In the genomic region with DNA sequence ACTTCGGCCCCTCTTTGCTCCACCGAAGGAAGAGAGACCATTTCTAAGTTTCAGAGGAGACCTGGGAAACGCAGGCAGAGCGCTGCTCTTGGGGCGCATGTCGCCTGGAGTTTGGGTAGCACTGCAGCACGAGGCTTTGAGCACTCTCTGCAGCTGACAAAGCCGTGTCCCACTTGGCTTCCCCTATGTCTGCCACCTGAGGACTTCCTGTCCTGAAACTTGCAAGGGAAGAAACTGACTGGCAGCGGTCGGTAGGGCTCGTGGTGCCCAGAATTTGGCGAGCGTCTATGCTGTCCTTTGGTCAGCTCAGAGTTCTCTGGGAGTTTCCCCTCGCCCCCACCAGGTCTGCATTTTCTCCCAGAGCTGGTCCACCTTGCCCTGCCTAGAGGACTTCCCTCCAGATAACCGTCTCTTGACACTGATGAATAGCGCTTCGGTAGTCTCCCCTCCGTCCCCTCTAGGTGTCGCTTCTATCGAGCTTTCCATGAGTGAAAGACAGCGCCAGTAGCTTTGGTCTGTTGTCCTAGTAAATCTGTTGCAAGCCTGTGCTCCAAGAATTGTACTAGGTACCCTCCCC, we compare ENCODE assay signal across 8 mouse cellular contexts. TPM values are rescaled to one million over a fixed set of nuclear protein-coding genes. Genes with fewer than 3 reads are reported as not detected.
DNase-seq lines count a peak whose midpoint lies in the region; ATAC-seq lines count a peak whose summit lies in the region.

No protein-coding gene starts in this region.

- peak; percentile 60 for ATAC-seq in forebrain, embryonic 12.5 days (ENCODE audit: low FRiP score)
- no peak for ATAC-seq in hindbrain, embryonic 12.5 days (ENCODE audit: low FRiP score)
- no peak for ATAC-seq in stomach, embryonic 16.5 days (ENCODE audit: insufficient read depth, low FRiP score)

- peak overlapping the region; percentile 99 for H3K4me2 ChIP-seq in forebrain, embryonic 12.5 days
- peak overlapping the region; percentile 99 for H3K4me2 ChIP-seq in hindbrain, embryonic 12.5 days (replicated peaks)
- H3K4me2 ChIP-seq in stomach, embryonic 16.5 days (ENCODE audit: low read depth, low read length), result peak overlapping the region; percentile 98

- DNase-seq in urinary bladder, postnatal 14 days (ENCODE audit: low spot score), result peak; percentile 34
- no peak for DNase-seq in urinary bladder, postnatal 10 days (ENCODE audit: low spot score)
- peak; percentile 55 to 68 for DNase-seq in left cerebral cortex, adult 18-20 months (ENCODE audit: low spot score in 2 of 2)
- peak; percentile 50 for DNase-seq in mesoderm, embryonic 11.5 days (ENCODE audit: low read depth, low spot score)
- DNase-seq in gastrocnemius, postnatal 4 days (ENCODE audit: low spot score in 2 of 2), result no peak

- WGBS in forebrain, embryonic 12.5 days, result 3% methylated on average over 21 of the region's 21 CpGs
- WGBS in hindbrain, embryonic 12.5 days, result 4% methylated on average over 21 of the region's 21 CpGs
- 3% methylated on average over 21 of the region's 21 CpGs for WGBS in stomach, embryonic 16.5 days

- no peaks in the 10 kb centered on the region for H3K36me3 ChIP-seq in forebrain, embryonic 12.5 days (replicated peaks)
- no peaks in the 10 kb centered on the region for H3K36me3 ChIP-seq in hindbrain, embryonic 12.5 days
- H3K36me3 ChIP-seq in stomach, embryonic 16.5 days (ENCODE audit: control insufficient read depth, insufficient read depth, low read length), result no peaks in the 10 kb centered on the region

- H3K27me3 ChIP-seq in forebrain, embryonic 12.5 days, result peaks cover 63% of the 10 kb centered on the region
- H3K27me3 ChIP-seq in hindbrain, embryonic 12.5 days, result peaks cover 51% of the 10 kb centered on the region
- H3K27me3 ChIP-seq in stomach, embryonic 16.5 days (ENCODE audit: control insufficient read depth, insufficient read depth, low read length), result peaks cover 43% of the 10 kb centered on the region

- H3K4me1 ChIP-seq in forebrain, embryonic 12.5 days, result peaks cover 18% of the 10 kb centered on the region
- peaks cover 19% of the 10 kb centered on the region for H3K4me1 ChIP-seq in hindbrain, embryonic 12.5 days
- 0 out of 2 replicates have a peak, but pooled peaks cover 9% of the 10 kb centered on the region for H3K4me1 ChIP-seq in stomach, embryonic 16.5 days (ENCODE audit: control insufficient read depth, insufficient read depth, low read length)

- H3K27ac ChIP-seq in forebrain, embryonic 12.5 days, result no peak overlapping the region
- H3K27ac ChIP-seq in hindbrain, embryonic 12.5 days, result no peak overlapping the region
- no peak overlapping the region for H3K27ac ChIP-seq in stomach, embryonic 16.5 days (ENCODE audit: low read length)

- peak overlapping the region; percentile 59; the same call in 1 of the 2 replicates for H3K9ac ChIP-seq in forebrain, embryonic 12.5 days
- no peak overlapping the region for H3K9ac ChIP-seq in hindbrain, embryonic 12.5 days
- no peak overlapping the region for H3K9ac ChIP-seq in stomach, embryonic 16.5 days (ENCODE audit: low read length)

- H3K9me3 ChIP-seq in forebrain, embryonic 12.5 days, result no peaks in the 10 kb centered on the region
- no peaks in the 10 kb centered on the region for H3K9me3 ChIP-seq in hindbrain, embryonic 12.5 days (replicated peaks)
- H3K9me3 ChIP-seq in stomach, embryonic 16.5 days (replicated peaks; ENCODE audit: control insufficient read depth, low read length), result no peaks in the 10 kb centered on the region

- H3K4me3 ChIP-seq in forebrain, embryonic 12.5 days (replicated peaks), result peak overlapping the region; percentile 63
- H3K4me3 ChIP-seq in hindbrain, embryonic 12.5 days, result peak overlapping the region; percentile 59
- H3K4me3 ChIP-seq in stomach, embryonic 16.5 days (replicated peaks; ENCODE audit: low read length), result peak overlapping the region; percentile 57

RNA-seq across cellular contexts. Expression of a gene that starts 1.3 kb away (rescaled TPM):
- 1.0 and 1.9 TPM in 2 replicates for polyA plus RNA-seq in forebrain, embryonic 12.5 days (2016; fragmentation: Nextera tagmentation; extraction: Ambion mirVana)
- polyA plus RNA-seq in hindbrain, embryonic 12.5 days (2016; fragmentation: Nextera tagmentation; extraction: Ambion mirVana), result 5.3 and 5.6 TPM in 2 replicates
- 10 to 100 TPM; 30.0 to 36.2 TPM for total RNA-seq in left cerebral cortex, adult 18-20 months (2021)
- 2.1 and 2.5 TPM in 2 replicates for polyA plus RNA-seq in stomach, embryonic 16.5 days (2015; fragmentation: Nextera tagmentation; extraction: Ambion mirVana)
- under 1 TPM; 0.13 to 0.20 TPM for total RNA-seq in gastrocnemius, postnatal 4 days (2021)

Comparison
In these comparisons a context has a peak if more than half of its experiments do, and no peak if none do; other contexts are left out.
1. DNase-seq: peak in urinary bladder, postnatal 14 days (single experiment), left cerebral cortex, adult 18-20 months (2 of 2) and mesoderm, embryonic 11.5 days (single experiment); none in urinary bladder, postnatal 10 days (single experiment) and gastrocnemius, postnatal 4 days (0 of 2).
2. Peak in every context shown above with its lines, with median percentiles within 50 percentile points of each other: H3K4me2 ChIP-seq and H3K4me3 ChIP-seq.